Mouse (Mus musculus) C2C12 (cell line): ENCODE data around the gene Tcf25.
"Not testable (repeated sequence)": the region's sequence is repeated elsewhere in the genome, so short reads cannot be mapped to it uniquely, and the experiment has no call there.

ENCODE experiments used
- CTCF ChIP-seq: IDR thresholded peaks from one replicate; pipeline ENCODE4 v1.5.1; 2011; ENCODE audit not compliant: control insufficient read depth, insufficient read depth, insufficient read length
- MYOG ChIP-seq: IDR thresholded peaks from one replicate; pipeline ENCODE4 v1.6.1; 2011; ENCODE audit not compliant: control insufficient read depth, insufficient read length; ENCODE audit errors: extremely low read depth

DNA sequence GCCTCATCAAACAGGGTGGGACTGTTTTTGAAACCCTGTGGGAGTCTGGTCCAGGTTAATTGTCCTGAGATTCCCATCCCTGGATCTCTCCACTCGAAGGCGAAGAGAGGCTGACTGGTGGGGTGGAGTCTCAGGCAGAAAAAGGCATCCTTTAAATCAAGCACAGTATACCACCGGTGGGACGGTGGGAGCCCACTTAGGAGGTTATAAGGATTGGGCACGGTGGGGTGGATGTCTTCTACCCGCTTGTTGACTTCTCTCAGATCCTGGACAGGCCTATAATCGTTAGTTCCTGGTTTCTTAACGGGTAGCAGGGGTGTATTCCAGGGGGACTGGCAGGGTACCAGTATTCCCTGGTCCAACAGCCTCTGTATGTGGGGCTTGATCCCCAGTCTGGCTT lies 57.4 kb downstream of the Tcf25 start:
- TF ChIP-seq CTCF, MYOG: not testable (repeated sequence)
